Mouse (Mus musculus) thymus, postnatal 14 days (tissue): ENCODE results near the gene Cfap46.

Experiments used
- DNase-seq: peaks from one replicate; pipeline ENCODE4 v3.0.0; 2021

Gene Cfap46

GRCm38 (mm10) chr7:139579261-139579905 is 104.2 kb downstream of the Cfap46 start:
- DNase-seq: no peak

- DNase-seq: no peak
Measured at GRCm38 (mm10) chr7:139576064-139576686, 107.4 kb downstream of the Cfap46 start.

GRCm38 (mm10) chr7:139572665-139573064 is 111.0 kb downstream of the Cfap46 start:
- DNase-seq: no peak

GRCm38 (mm10) chr7:139570788-139571187 is 112.8 kb downstream of the Cfap46 start:
- DNase-seq: no peak

- no peak for DNase-seq
Measured at GRCm38 (mm10) chr7:139566533-139566932, 117.1 kb downstream of the Cfap46 start.

GRCm38 (mm10) chr7:139565998-139566397 is 117.6 kb downstream of the Cfap46 start:
- DNase-seq: no peak

GRCm38 (mm10) chr7:139564161-139564560 is 119.5 kb downstream of the Cfap46 start:
- DNase-seq: no peak

- DNase-seq: no peak
Measured at GRCm38 (mm10) chr7:139563425-139563824, 120.2 kb downstream of the Cfap46 start.

- no peak for DNase-seq
Measured at GRCm38 (mm10) chr7:139559659-139560058, 124.0 kb downstream of the Cfap46 start.

- DNase-seq: no peak
Measured at GRCm38 (mm10) chr7:139556746-139557526, 126.7 kb downstream of the Cfap46 start.

GRCm38 (mm10) chr7:139556331-139556730 is 127.3 kb downstream of the Cfap46 start:
- DNase-seq: no peak

- DNase-seq: no peak
Measured at GRCm38 (mm10) chr7:139551519-139551918, 132.1 kb downstream of the Cfap46 start.
